Mouse (Mus musculus) bone marrow macrophage, adult 2 months (primary cell): ENCODE data around the gene Gm21836.

ENCODE experiments used
- CTCF ChIP-seq: IDR thresholded peaks from 2 replicates; pipeline ENCODE4 v1.5.1; 2012; ENCODE audit warnings: low read depth, mild to moderate bottlenecking, low read length, moderate library complexity
- POLR2A ChIP-seq: IDR thresholded peaks from 2 replicates; pipeline ENCODE4 v1.6.1; 2012; ENCODE audit warnings: mild to moderate bottlenecking, low read depth, low read length, borderline replicate concordance

GRCm38 (mm10) chr9:124478081-124478480 lies 15.5 kb downstream of the Gm21836 start:
- TF ChIP-seq POLR2A (no peak), CTCF (no peak)
